In the genomic region with DNA sequence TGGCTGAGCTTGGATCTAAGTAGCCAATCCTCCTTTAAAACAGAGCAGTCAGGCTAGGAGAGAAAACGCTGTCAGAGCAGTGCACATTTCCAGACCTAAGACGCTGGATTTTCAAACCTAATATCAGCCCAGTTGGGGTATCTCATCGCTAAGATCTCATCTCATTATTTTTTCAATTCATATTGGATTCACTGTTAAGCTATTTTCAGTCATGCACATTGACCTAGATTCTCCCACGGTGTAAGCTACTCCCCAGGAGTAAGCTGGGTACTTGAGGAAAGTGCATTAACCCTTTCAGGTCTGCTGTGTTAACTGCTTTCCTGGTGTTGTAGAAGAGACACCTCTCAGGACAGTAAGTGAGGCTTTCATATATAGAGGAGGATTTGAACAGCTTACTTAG, we compare ENCODE assay signal across 22 mouse cellular contexts.
DNase-seq lines count a peak whose midpoint lies in the region; ATAC-seq and TF ChIP-seq lines count a peak whose summit lies in the region.
"Had no signal": no experiment of that assay in that cellular context is flagged by ENCODE, and none has a peak within 500 bp of the region (broad histone marks: within the 10 kb centered on the region; RNA-seq: fewer than 3 reads in every experiment).

No protein-coding gene starts in this region.

- no peak for ATAC-seq in kidney, embryonic 15.5 days (replicated peaks; ENCODE audit: low FRiP score)
- ATAC-seq: activated CD4-positive, CD25-positive, alpha-beta regulatory T cell, adult 4 months; CD4-positive, CD25-positive, alpha-beta regulatory T cell, adult 4 months; Patski had no signal

- H3K4me3 ChIP-seq in kidney, adult 2 months (ENCODE audit: insufficient read depth, low read depth, low read length) = no peak overlapping the region
- no peak overlapping the region for H3K4me3 ChIP-seq in kidney, embryonic 15.5 days (replicated peaks)

- no peaks in the 10 kb centered on the region for H3K36me3 ChIP-seq in kidney, adult 2 months (ENCODE audit: control insufficient read depth, insufficient read depth, low read length)
- no peaks in the 10 kb centered on the region for H3K36me3 ChIP-seq in kidney, embryonic 15.5 days
- H3K36me3 ChIP-seq: G1E had no signal

- H3K27ac ChIP-seq in kidney, adult 2 months (ENCODE audit: insufficient read depth, low read depth, low read length) = no peak overlapping the region
- H3K27ac ChIP-seq in kidney, embryonic 15.5 days = no peak overlapping the region

- no peaks in the 10 kb centered on the region for H3K27me3 ChIP-seq in kidney, adult 2 months (replicated peaks; ENCODE audit: control insufficient read depth, insufficient read depth, low read length)
- no peaks in the 10 kb centered on the region for H3K27me3 ChIP-seq in kidney, embryonic 15.5 days
- H3K27me3 ChIP-seq: CH12.LX, Patski had no signal

- H3K4me1 ChIP-seq in kidney, adult 2 months (ENCODE audit: control insufficient read depth, insufficient read depth, low read length) = peaks cover 11% of the 10 kb centered on the region
- peaks cover 8% of the 10 kb centered on the region; the same call in 1 of the 2 replicates for H3K4me1 ChIP-seq in kidney, embryonic 15.5 days

- TF ChIP-seq POLR2A in kidney, adult 2 months (IDR thresholded peaks at IDR 0.05; ENCODE audit: low read depth, low read length) = no peak

- no peaks in the 10 kb centered on the region for H3K9me3 ChIP-seq in kidney, embryonic 15.5 days (replicated peaks)

- TF ChIP-seq CTCF in kidney, adult 2 months (conservative IDR thresholded peaks at IDR 0.05; ENCODE audit: insufficient read depth, insufficient read length, low read depth, low read length) = no peak

- H3K4me2 ChIP-seq in kidney, embryonic 15.5 days = no peak overlapping the region

- WGBS in kidney, adult 2 months = 44% methylated on average over 4 of the region's 4 CpGs
- 46% methylated on average over 4 of the region's 4 CpGs for WGBS in kidney, embryonic 15.5 days

- no peak overlapping the region for H3K9ac ChIP-seq in kidney, embryonic 15.5 days

- DNase-seq in kidney, adult 2 months = peak; percentile 7
- DNase-seq in retina, embryonic 14.5 days (ENCODE audit: low spot score) = peak; percentile 54
- DNase-seq in retina, postnatal 1 day = peak; percentile 55
- DNase-seq in T-cell, adult 2 months (ENCODE audit: low spot score) = no peak
- no peak for DNase-seq in spleen, postnatal 36 days (ENCODE audit: low spot score in 2 of 2)
- DNase-seq: adrenal gland, adult 2 months; adrenal gland, adult 8-10 months; adrenal gland, postnatal 10 days; adrenal gland, postnatal 14 days; adrenal gland, postnatal 25 days; adrenal gland, postnatal 36 days; B cell, adult 2 months; cerebellum, adult 11 months; cerebellum, adult 11-12 months; cerebellum, adult 18-20 months; cerebellum, adult 2 months had no signal

Comparison
In these comparisons a context has a peak if more than half of its experiments do, and no peak if none do; other contexts are left out.
1. DNase-seq: peak in kidney, adult 2 months (single experiment), retina, embryonic 14.5 days (single experiment) and retina, postnatal 1 day (single experiment); none in T-cell, adult 2 months (single experiment) and spleen, postnatal 36 days (0 of 2).